Mouse (Mus musculus): ENCODE data around the gene Ckmt1.

- TF ChIP-seq CTCF (IDR thresholded peaks at IDR 0.05; ENCODE audit: low read depth, low read length): no peak
- TF ChIP-seq POLR2A (IDR thresholded peaks at IDR 0.05; ENCODE audit: insufficient read depth, low read length): no peak
Measured at GRCm38 (mm10) chr2:121370921-121371320, 13.4 kb downstream of the Ckmt1 start.
